Mouse (Mus musculus) stomach, postnatal 0 days (tissue): ENCODE results near the gene Boll.

Experiments
- CTCF ChIP-seq: IDR thresholded peaks from 2 replicates; pipeline ENCODE4 v1.5.1; 2016; ENCODE audit warnings: antibody characterized with exemption, low read depth, mild to moderate bottlenecking, moderate library complexity
- EP300 ChIP-seq: optimal IDR thresholded peaks from 2 replicates; pipeline ENCODE3; 2016; ENCODE audit warnings: antibody characterized with exemption

GRCm38 (mm10) chr1:55246374-55246773 is 116.9 kb downstream of the Boll start:
- TF ChIP-seq CTCF (no peak), EP300 (no peak)
